Mouse (Mus musculus) midbrain, postnatal 0 days (tissue): ENCODE results near the gene Crat. TPM values are rescaled to one million over a fixed set of nuclear protein-coding genes. Genes with fewer than 3 reads are reported as not detected.
"Not testable (repeated sequence)": the region's sequence is repeated elsewhere in the genome, so short reads cannot be mapped to it uniquely, and the experiment has no call there.

Experiments used
- ATAC-seq: fragments of 200-750 bp; cut with Nextera tagmentation; 2 replicates; pipeline ENCODE4 v1.8.0; 2017; ENCODE audit warnings: moderate number of reproducible peaks, mild to moderate bottlenecking, moderate TSS enrichment, moderate library complexity; ENCODE audit not compliant: low FRiP score
- DNase-seq: peaks from one replicate; pipeline ENCODE4 v3.0.0-alpha.2; 2015; ENCODE audit warnings: low spot score
- H3K27ac ChIP-seq: fragments of 300-500 bp; sonication (generic); 2 replicates; pipeline ENCODE4 v1.5.1; 2014; ENCODE audit warnings: low read depth, mild to moderate bottlenecking, low read length, mixed read lengths
- H3K27me3 ChIP-seq: fragments of 300-500 bp; sonication (generic); 2 replicates; pipeline ENCODE4 v1.6.1; 2014; ENCODE audit warnings: low read length, control low read depth, mixed read lengths; ENCODE audit not compliant: insufficient read depth
- H3K36me3 ChIP-seq: fragments of 300-500 bp; sonication (generic); 2 replicates; pipeline ENCODE4 v1.6.1; 2014; ENCODE audit warnings: low read length, control low read depth, mixed read lengths; ENCODE audit not compliant: insufficient read depth
- H3K4me1 ChIP-seq: fragments of 300-500 bp; sonication (generic); 2 replicates; pipeline ENCODE4 v1.6.1; 2014; ENCODE audit warnings: mild to moderate bottlenecking, control low read depth, antibody characterized with exemption, low read length, mixed read lengths; ENCODE audit not compliant: insufficient read depth
- H3K4me2 ChIP-seq: fragments of 300-500 bp; sonication (generic); 2 replicates; pipeline ENCODE4 v1.6.1; 2014; ENCODE audit warnings: low read depth, mild to moderate bottlenecking, low read length, mixed read lengths; ENCODE audit not compliant: poor library complexity, severe bottlenecking
- H3K4me3 ChIP-seq: fragments of 300-500 bp; sonication (generic); 2 replicates; pipeline ENCODE4 v1.5.1; 2014; ENCODE audit warnings: low read depth, mild to moderate bottlenecking, low read length, moderate library complexity
- H3K9ac ChIP-seq: fragments of 300-500 bp; sonication (generic); replicated peaks from 2 replicates; pipeline ENCODE4 v1.6.1; 2014; ENCODE audit warnings: mild to moderate bottlenecking, low read length, moderate library complexity, mixed read lengths; ENCODE audit not compliant: poor library complexity, severe bottlenecking
- H3K9me3 ChIP-seq: fragments of 300-500 bp; sonication (generic); 2 replicates; pipeline ENCODE4 v1.6.1; 2016; ENCODE audit warnings: low read length, control low read depth
- CTCF ChIP-seq: IDR thresholded peaks from 2 replicates; pipeline ENCODE4 v1.5.1; 2016; ENCODE audit warnings: antibody characterized with exemption, mild to moderate bottlenecking
- WGBS: fragments of 180-500 bp; shearing (Covaris S2); extraction: QIAGEN DNeasy Blood & Tissue Kit; methylation state at CpG from one replicate; pipeline ENCODE4 v1.1.7; 2014; 5-methylcytosine and 5-hydroxymethylcytosine counted together
- polyA plus RNA-seq: library from polyadenylated mRNA; unstranded; fragments of >200 nt; fragmentation: Nextera tagmentation; extraction: Ambion mirVana; gene quantifications from 2 replicates; pipeline ENCODE4 v1.2.1, GENCODE M21; 2015
- total RNA-seq: library from RNA; depleted of rRNA; stranded (reverse); fragments of >200 nt; gene quantifications from 2 replicates; pipeline ENCODE4 v1.2.3, GENCODE M21; 2014

Crat gene
- total and polyA plus RNA-seq, 2 experiments from 2014 or later: 24.9 to 38.0 TPM

DNA sequence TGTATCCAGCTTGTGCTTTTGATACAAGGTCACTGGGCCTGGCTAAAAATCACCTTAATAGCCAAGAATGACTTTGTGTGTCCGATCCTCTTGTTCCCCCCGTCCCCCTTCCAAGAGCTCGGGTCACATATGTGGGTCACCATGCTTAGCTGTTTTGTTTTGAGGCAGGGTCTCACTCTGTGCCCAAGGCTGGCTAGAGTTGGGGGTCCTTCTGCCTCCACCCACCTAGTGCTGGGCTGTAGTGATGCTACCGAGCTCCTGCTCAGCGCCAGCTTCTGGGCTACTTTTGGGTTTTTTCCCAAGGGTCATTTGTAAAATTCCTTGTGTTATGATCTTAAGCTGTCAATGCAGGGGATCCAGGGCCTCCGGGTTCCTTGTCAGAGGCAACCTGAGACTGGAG, 2.6 kb upstream of the Crat start:
- Histone ChIP-seq H3K9ac (no peak overlapping the region), H3K4me2 (peak overlapping the region; percentile 13; the same call in 1 of the 2 replicates), H3K27me3 (no peaks in the 10 kb centered on the region), H3K9me3 (no peaks in the 10 kb centered on the region), H3K4me1 (peaks cover 11% of the 10 kb centered on the region), H3K36me3 (no peaks in the 10 kb centered on the region), H3K27ac (no peak overlapping the region), H3K4me3 (no peak overlapping the region)
- ATAC-seq: no peak
- TF ChIP-seq CTCF: no peak
- WGBS: 69% methylated on average over 6 of the region's 6 CpGs
- DNase-seq: no peak

DNA sequence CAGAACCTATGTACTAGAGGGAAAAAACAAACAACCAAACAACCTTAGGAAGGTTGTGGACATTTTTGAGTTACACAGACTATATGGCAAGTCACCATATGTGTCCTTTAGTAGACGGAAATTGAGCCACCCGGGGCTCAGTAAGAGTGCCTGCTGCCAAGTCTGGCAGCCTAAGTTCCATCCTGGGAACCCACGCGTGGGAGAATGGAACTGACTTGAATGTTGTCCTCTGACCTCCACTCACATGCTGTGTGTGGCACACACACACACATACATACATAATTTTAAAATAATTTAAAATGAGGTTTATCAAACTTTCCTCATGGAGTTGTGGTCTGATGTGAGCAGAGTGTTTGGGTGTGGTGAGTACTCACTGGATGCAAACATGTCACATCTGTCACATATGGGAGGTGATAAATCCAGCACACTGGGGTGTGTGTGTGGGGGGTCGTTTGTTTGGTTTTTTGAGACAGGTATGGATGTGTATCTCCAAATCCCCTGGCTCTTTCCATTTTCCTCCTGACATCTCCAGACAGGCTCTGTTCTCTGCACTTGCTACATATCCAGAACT, 2.1 kb upstream of the Crat start:
- Histone ChIP-seq H3K27me3 (no peaks in the 10 kb centered on the region), H3K27ac (no peak overlapping the region), H3K4me3 (no peak overlapping the region), H3K4me2 (no peak overlapping the region), H3K36me3 (peaks cover 1% of the 10 kb centered on the region; the same call in 1 of the 2 replicates), H3K9me3 (no peaks in the 10 kb centered on the region), H3K4me1 (peaks cover 11% of the 10 kb centered on the region), H3K9ac (no peak overlapping the region)
- DNase-seq (no peak), ATAC-seq (no peak)
- no peak for TF ChIP-seq CTCF
- 72% methylated on average over 5 of the region's 5 CpGs for WGBS

DNA sequence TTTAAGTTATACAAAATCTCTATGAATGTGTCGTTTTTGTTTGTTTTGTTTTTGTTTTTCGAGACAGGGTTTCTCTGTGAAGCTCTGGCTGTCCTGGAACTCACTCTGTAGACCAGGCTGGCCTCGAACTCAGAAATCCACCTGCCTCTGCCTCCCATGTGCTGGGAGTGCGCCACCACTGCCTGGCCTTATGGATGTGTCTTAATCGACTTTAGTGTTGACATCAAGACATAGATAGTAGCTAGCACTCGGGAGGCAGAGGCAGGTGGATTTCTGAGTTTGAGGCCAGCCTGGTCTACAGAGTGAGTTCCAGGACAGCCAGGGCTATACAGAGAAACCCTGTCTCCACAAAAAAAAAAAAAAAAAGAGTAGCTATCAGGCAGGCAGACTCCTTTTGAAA, 1.5 kb upstream of the Crat start:
- Histone ChIP-seq H3K4me1 (peaks cover 11% of the 10 kb centered on the region), H3K4me3 (peak overlapping the region; percentile 77; the same call in 1 of the 2 replicates), H3K4me2 (0 out of 2 replicates have a peak overlapping the region, but pooled peaks have one; percentile 64)
- H3K27me3 ChIP-seq, ATAC-seq, H3K9ac ChIP-seq, H3K27ac ChIP-seq, H3K9me3 ChIP-seq, H3K36me3 ChIP-seq, DNase-seq: not testable (repeated sequence)
- WGBS: 84% methylated on average over 6 of the region's 6 CpGs

DNA sequence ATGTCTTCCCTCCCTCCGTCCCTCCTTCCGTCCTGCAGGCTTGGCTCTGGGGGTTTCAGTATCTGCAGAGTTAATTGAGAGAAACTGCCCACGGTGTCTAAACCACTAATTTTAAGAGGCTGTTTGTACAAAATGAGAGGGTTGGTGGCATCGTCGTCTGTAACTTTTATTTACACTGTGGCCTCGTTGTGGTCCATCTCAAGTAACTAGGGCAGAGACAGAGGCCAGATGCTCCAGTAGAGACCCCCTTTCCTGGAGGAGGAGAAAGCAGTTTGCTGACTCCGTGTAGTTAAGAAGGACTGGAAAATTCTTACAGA, 994 bp upstream of the Crat start:
- Histone ChIP-seq H3K4me2 (peak overlapping the region; percentile 64), H3K4me3 (peak overlapping the region; percentile 77), H3K27me3 (no peaks in the 10 kb centered on the region), H3K9ac (peak overlapping the region; percentile 86), H3K9me3 (no peaks in the 10 kb centered on the region), H3K27ac (peak overlapping the region; percentile 92), H3K4me1 (peaks cover 11% of the 10 kb centered on the region), H3K36me3 (peaks cover 5% of the 10 kb centered on the region; the same call in 1 of the 2 replicates)
- no peak for DNase-seq
- 1% methylated on average over 7 of the region's 7 CpGs for WGBS
- TF ChIP-seq CTCF: no peak
- no peak for ATAC-seq

DNA sequence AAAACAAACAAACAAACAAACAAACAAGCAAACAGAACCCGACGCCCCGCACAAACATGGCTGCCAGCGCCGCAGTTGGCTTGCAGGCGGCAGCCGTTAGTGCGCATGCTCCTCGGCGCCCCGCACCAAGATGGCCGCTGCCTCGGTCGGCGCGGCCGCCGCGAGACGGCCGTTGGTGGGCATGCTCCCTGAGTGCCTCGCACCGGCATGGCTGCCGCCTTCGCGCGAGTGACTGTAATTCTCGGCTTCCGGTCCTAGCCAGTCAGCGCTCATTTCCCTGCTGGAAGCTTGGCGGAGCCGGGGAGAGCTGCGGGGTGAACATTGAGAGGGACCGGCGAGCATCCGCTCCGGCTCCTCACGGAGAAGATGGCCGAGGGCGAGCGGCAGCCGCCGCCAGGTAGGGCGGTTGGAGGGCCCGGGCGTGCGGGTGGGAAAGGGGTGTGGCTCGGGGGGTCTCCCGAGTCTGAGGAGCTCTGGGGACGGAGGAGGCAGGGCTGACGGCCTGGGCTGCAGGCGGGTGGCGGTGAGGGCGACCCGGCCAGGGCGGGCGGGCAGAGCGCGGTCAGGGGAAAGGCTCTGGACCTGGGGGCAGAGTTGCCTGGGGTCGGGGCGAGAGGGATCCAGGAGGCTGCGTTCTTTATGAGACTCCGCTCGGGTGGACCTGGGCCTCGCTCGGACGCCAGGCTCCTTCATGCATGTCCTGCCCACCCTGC, 479 bp upstream of the Crat start, which contains the start of gene Ptpa:
Gene Ptpa, plus strand, starts transcription at position 104 of the 713 bp plus-strand sequence.
- ATAC-seq (peak; percentile 95), DNase-seq (peak; percentile 95)
- Histone ChIP-seq H3K4me2 (peak within 1 kb of the TSS; percentile 64), H3K27me3 (no peaks in the 10 kb centered on the region), H3K36me3 (peaks cover 7% of the 10 kb centered on the region; the same call in 1 of the 2 replicates), H3K4me3 (peak within 1 kb of the TSS; percentile 77), H3K4me1 (peaks cover 11% of the 10 kb centered on the region), H3K9ac (peak within 1 kb of the TSS; percentile 86), H3K27ac (peak within 1 kb of the TSS; percentile 92), H3K9me3 (no peaks in the 10 kb centered on the region)
- peak; percentile 30; the same call in 1 of the 2 replicates for TF ChIP-seq CTCF
- WGBS: under 1% methylated on average over 58 of the region's 67 CpGs

DNA sequence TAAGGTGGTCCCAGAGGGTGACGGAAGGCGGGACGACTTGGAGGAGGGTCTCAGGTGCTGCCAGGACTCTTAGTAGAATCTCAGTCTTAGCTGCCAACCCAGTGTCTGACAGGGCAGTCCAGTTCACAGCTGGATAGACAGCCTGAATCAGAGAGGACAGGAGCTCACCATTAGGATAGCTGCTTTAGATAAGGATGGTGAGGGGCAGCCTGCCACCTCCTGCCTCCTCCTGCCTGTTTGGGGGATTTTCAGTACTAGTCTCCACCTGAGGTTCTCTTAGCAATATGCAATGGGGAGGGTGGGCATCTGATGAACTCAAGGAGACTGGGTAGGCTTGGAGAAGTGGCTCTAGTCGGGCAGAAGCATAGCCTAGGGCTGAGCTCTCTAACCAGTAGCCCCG, 932 bp downstream of the Crat start:
- DNase-seq (no peak), ATAC-seq (no peak)
- Histone ChIP-seq H3K27ac (peak overlapping the region; percentile 92; the same call in 1 of the 2 replicates), H3K27me3 (no peaks in the 10 kb centered on the region), H3K9ac (peak overlapping the region; percentile 86), H3K36me3 (peaks cover 21% of the 10 kb centered on the region), H3K9me3 (no peaks in the 10 kb centered on the region), H3K4me1 (peaks cover 11% of the 10 kb centered on the region), H3K4me3 (peak overlapping the region; percentile 77), H3K4me2 (peak overlapping the region; percentile 64)
- TF ChIP-seq CTCF: no peak
- 48% methylated on average over 5 of the region's 5 CpGs for WGBS
